Mouse (Mus musculus): ENCODE measurements around the gene Rexo5. TPM values are rescaled to one million over a fixed set of nuclear protein-coding genes. Genes with fewer than 3 reads are reported as not detected.

Gene Rexo5
- polyA plus RNA-seq, 1 experiment from 2014 or later, result 9.9 TPM

DNA sequence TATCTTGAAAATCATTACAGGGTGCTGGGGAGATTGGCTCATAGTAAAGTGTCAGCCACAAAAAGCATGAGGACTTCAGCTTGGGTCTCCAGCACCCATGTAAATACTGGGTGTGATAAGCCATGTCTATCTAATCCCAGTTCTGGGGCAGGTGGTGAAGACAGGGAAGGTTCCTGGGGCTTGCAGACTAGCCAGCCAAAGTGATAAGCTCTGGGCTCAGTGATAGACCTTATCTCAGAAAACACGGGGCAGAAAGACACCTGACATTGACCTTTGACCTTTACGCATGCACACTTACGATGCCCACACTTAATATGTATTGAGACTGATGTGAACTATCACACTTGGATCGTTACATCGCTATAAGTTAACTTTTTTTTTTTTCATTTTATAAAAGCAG lies 70.7 kb downstream of the Rexo5 start:
- Histone ChIP-seq H3K4me1 (ENCODE audit: control insufficient read depth, insufficient read depth, low read depth, low read length) (peaks cover 9% of the 10 kb centered on the region), H3K9me3 (ENCODE audit: control insufficient read depth, low read length) (no peaks in the 10 kb centered on the region), H3K9ac (ENCODE audit: low read depth, low read length) (no peak overlapping the region), H3K4me3 (ENCODE audit: low read length) (no peak overlapping the region), H3K27me3 (replicated peaks; ENCODE audit: control insufficient read depth, insufficient read depth, low read length) (no peaks in the 10 kb centered on the region), H3K36me3 (ENCODE audit: control insufficient read depth, insufficient read depth, low read length) (0 out of 2 replicates have a peak, but pooled peaks cover under 1% of the 10 kb centered on the region), H3K4me2 (ENCODE audit: low read length) (no peak overlapping the region), H3K27ac (ENCODE audit: low read depth, low read length) (no peak overlapping the region)
- WGBS, result 91% methylated on average over 5 of the region's 5 CpGs
- ATAC-seq, result no peak

GRCm38 (mm10) chr7:119866136-119866535 lies 72.3 kb downstream of the Rexo5 start:
- Histone ChIP-seq H3K9ac (ENCODE audit: low read depth, low read length) (no peak overlapping the region), H3K27ac (ENCODE audit: low read depth, low read length) (no peak overlapping the region), H3K4me1 (ENCODE audit: control insufficient read depth, insufficient read depth, low read depth, low read length) (peaks cover 9% of the 10 kb centered on the region), H3K36me3 (ENCODE audit: control insufficient read depth, insufficient read depth, low read length) (no peaks in the 10 kb centered on the region), H3K9me3 (ENCODE audit: control insufficient read depth, low read length) (no peaks in the 10 kb centered on the region), H3K4me2 (ENCODE audit: low read length) (no peak overlapping the region), H3K27me3 (replicated peaks; ENCODE audit: control insufficient read depth, insufficient read depth, low read length) (no peaks in the 10 kb centered on the region), H3K4me3 (ENCODE audit: low read length) (no peak overlapping the region)
- no peak for ATAC-seq
- 73% methylated on average over 1 of the region's 1 CpGs for whole genome bisulfite sequencing

- Histone ChIP-seq H3K4me3 (ENCODE audit: low read length) (no peak overlapping the region), H3K4me2 (ENCODE audit: low read length) (no peak overlapping the region), H3K9me3 (ENCODE audit: control insufficient read depth, low read length) (no peaks in the 10 kb centered on the region), H3K27ac (ENCODE audit: low read depth, low read length) (no peak overlapping the region), H3K27me3 (replicated peaks; ENCODE audit: control insufficient read depth, insufficient read depth, low read length) (no peaks in the 10 kb centered on the region), H3K36me3 (ENCODE audit: control insufficient read depth, insufficient read depth, low read length) (no peaks in the 10 kb centered on the region), H3K9ac (ENCODE audit: low read depth, low read length) (no peak overlapping the region), H3K4me1 (ENCODE audit: control insufficient read depth, insufficient read depth, low read depth, low read length) (no peaks in the 10 kb centered on the region)
- 94% methylated on average over 4 of the region's 4 CpGs for WGBS
- ATAC-seq, result no peak
Observed at GRCm38 (mm10) chr7:119872204-119872603, 78.4 kb downstream of the Rexo5 start.

- Histone ChIP-seq H3K4me1 (ENCODE audit: control insufficient read depth, insufficient read depth, low read depth, low read length) (no peaks in the 10 kb centered on the region), H3K9me3 (ENCODE audit: control insufficient read depth, low read length) (no peaks in the 10 kb centered on the region), H3K36me3 (ENCODE audit: control insufficient read depth, insufficient read depth, low read length) (no peaks in the 10 kb centered on the region), H3K27me3 (replicated peaks; ENCODE audit: control insufficient read depth, insufficient read depth, low read length) (no peaks in the 10 kb centered on the region), H3K4me2 (ENCODE audit: low read length) (no peak overlapping the region), H3K4me3 (ENCODE audit: low read length) (no peak overlapping the region), H3K27ac (ENCODE audit: low read depth, low read length) (no peak overlapping the region), H3K9ac (ENCODE audit: low read depth, low read length) (no peak overlapping the region)
- WGBS, result 33% methylated on average over 2 of the region's 2 CpGs
- ATAC-seq, result no peak
Observed at GRCm38 (mm10) chr7:119873050-119873449, 79.2 kb downstream of the Rexo5 start.

DNA sequence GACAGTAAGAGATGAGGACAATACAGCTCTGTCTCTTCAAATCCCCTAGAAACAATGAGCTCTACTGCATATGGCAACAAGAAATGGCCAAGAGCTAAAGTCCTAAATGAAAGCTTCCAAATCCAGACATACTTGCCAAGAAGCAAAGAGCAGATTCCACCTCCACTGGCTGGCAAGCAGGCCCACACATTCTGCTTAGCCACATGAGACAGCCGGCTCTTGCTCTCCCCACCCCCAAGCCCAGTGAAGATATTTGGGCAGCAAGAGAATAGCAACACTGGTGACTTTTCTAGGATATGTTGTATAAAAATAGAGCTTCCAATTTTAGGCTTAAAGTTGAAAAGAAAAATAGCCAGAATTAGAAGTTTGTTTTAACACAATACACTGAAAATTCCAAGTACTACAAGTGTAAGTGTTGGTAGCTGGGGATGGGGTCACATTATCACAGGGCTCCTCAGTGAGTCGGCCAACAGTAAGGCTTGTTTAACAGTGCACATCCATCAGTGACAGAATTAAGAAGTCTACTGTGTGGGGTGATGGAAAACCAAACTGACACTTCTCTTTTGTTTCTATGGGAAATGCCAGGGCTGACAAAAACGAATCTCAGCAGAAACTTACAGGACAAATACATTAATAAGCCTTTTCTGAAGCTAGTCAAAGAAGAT lies 82.1 kb downstream of the Rexo5 start:
- H3K9ac ChIP-seq (ENCODE audit: low read depth, low read length), result no peak overlapping the region
- no peaks in the 10 kb centered on the region for H3K4me1 ChIP-seq (ENCODE audit: control insufficient read depth, insufficient read depth, low read depth, low read length)
- no peaks in the 10 kb centered on the region for H3K9me3 ChIP-seq (ENCODE audit: control insufficient read depth, low read length)
- H3K4me3 ChIP-seq (ENCODE audit: low read length), result no peak overlapping the region
- H3K27me3 ChIP-seq (replicated peaks; ENCODE audit: control insufficient read depth, insufficient read depth, low read length), result no peaks in the 10 kb centered on the region
- H3K4me2 ChIP-seq (ENCODE audit: low read length), result no peak overlapping the region
- H3K27ac ChIP-seq (ENCODE audit: low read depth, low read length), result no peak overlapping the region
- no peaks in the 10 kb centered on the region for H3K36me3 ChIP-seq (ENCODE audit: control insufficient read depth, insufficient read depth, low read length)
- 49% methylated on average over 3 of the region's 3 CpGs for WGBS
- ATAC-seq, result peak; percentile 64

DNA sequence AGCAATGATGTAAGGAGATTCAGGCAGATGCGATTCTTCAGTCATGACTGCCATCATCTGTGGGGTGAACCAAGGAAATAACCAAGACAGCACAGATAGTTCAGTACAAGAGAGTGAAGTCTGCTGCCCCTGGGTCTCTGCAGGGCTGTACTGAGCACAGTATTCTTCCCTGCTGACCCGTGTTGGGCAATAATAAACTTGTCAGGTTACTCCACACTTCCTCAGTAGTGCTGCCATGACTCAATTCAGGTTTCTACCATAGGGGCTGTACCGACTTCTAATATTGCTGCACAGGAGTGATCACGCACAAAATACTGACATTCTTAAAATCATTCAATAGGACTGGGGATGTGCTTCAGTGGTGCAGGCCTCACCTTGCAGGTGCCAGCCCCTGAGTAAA lies 85.4 kb downstream of the Rexo5 start:
- Histone ChIP-seq H3K4me2 (ENCODE audit: low read length) (no peak overlapping the region), H3K27me3 (replicated peaks; ENCODE audit: control insufficient read depth, insufficient read depth, low read length) (no peaks in the 10 kb centered on the region), H3K27ac (ENCODE audit: low read depth, low read length) (no peak overlapping the region), H3K9me3 (ENCODE audit: control insufficient read depth, low read length) (no peaks in the 10 kb centered on the region), H3K4me1 (ENCODE audit: control insufficient read depth, insufficient read depth, low read depth, low read length) (no peaks in the 10 kb centered on the region), H3K9ac (ENCODE audit: low read depth, low read length) (no peak overlapping the region), H3K36me3 (ENCODE audit: control insufficient read depth, insufficient read depth, low read length) (no peaks in the 10 kb centered on the region), H3K4me3 (ENCODE audit: low read length) (no peak overlapping the region)
- no peak for ATAC-seq
- WGBS, result 97% methylated on average over 4 of the region's 4 CpGs

DNA sequence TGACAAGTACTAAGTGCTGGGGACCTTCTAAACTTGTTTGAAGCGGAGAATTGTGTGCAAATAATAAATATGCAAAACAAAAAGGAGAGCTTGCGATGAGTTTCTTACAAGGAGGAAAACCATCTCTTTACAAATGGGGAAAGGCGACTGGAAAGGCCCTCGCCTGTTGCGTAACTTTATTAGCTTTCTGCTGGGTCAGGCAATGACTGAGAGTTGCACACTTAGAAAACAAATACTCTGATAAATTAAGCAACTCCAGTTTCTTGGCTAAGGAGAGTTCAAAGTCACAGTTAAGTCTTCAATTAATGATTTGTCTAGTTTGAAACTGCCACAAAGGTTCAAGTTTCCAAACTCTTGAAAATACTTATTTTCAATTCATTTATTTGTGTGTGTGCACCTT lies 86.5 kb downstream of the Rexo5 start:
- no peak overlapping the region for H3K4me2 ChIP-seq (ENCODE audit: low read length)
- no peaks in the 10 kb centered on the region for H3K4me1 ChIP-seq (ENCODE audit: control insufficient read depth, insufficient read depth, low read depth, low read length)
- ATAC-seq, result no peak
- no peaks in the 10 kb centered on the region for H3K36me3 ChIP-seq (ENCODE audit: control insufficient read depth, insufficient read depth, low read length)
- no peak overlapping the region for H3K27ac ChIP-seq (ENCODE audit: low read depth, low read length)
- H3K4me3 ChIP-seq (ENCODE audit: low read length), result no peak overlapping the region
- 89% methylated on average over 5 of the region's 5 CpGs for WGBS
- no peak overlapping the region for H3K9ac ChIP-seq (ENCODE audit: low read depth, low read length)
- no peaks in the 10 kb centered on the region for H3K27me3 ChIP-seq (replicated peaks; ENCODE audit: control insufficient read depth, insufficient read depth, low read length)
- H3K9me3 ChIP-seq (ENCODE audit: control insufficient read depth, low read length), result no peaks in the 10 kb centered on the region

DNA sequence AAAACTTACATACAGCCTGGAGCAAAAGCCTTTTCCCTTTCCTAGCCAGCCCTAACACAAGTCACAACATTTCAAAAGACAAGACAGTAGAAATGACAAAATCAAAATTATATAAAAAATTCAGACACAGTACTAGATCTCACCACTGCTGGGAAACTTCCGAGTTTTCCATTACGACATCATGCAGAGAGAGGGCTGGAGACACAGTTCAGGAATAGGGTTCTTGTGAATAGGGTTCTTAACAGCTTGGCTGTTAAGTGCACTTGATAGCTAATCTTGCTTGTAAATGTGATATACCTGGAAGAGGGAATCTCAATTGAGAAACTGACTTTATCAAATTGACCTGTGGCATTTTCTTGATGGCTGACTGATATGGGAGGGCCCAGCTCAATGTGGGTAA lies 87.4 kb downstream of the Rexo5 start:
- no peak overlapping the region for H3K4me3 ChIP-seq (ENCODE audit: low read length)
- ATAC-seq, result no peak
- WGBS, result 98% methylated on average over 2 of the region's 2 CpGs

GRCm38 (mm10) chr7:119887887-119888286 lies 94.1 kb downstream of the Rexo5 start:
- 87% methylated on average over 4 of the region's 4 CpGs for WGBS
- no peak overlapping the region for H3K4me3 ChIP-seq (ENCODE audit: low read length)
- H3K4me1 ChIP-seq (ENCODE audit: control insufficient read depth, insufficient read depth, low read depth, low read length), result no peaks in the 10 kb centered on the region; the same call in 1 of the 2 replicates
- no peak overlapping the region for H3K9ac ChIP-seq (ENCODE audit: low read depth, low read length)
- no peaks in the 10 kb centered on the region for H3K36me3 ChIP-seq (ENCODE audit: control insufficient read depth, insufficient read depth, low read length)
- no peaks in the 10 kb centered on the region for H3K27me3 ChIP-seq (replicated peaks; ENCODE audit: control insufficient read depth, insufficient read depth, low read length)
- no peaks in the 10 kb centered on the region for H3K9me3 ChIP-seq (ENCODE audit: control insufficient read depth, low read length)
- no peak overlapping the region for H3K4me2 ChIP-seq (ENCODE audit: low read length)
- no peak for ATAC-seq
- no peak overlapping the region for H3K27ac ChIP-seq (ENCODE audit: low read depth, low read length)

More for the DNA sequence above, 87.4 kb downstream of the Rexo5 start:
- H3K4me2 ChIP-seq (ENCODE audit: low read length), result no peak overlapping the region
- H3K9ac ChIP-seq (ENCODE audit: low read depth, low read length), result no peak overlapping the region
- H3K9me3 ChIP-seq (ENCODE audit: control insufficient read depth, low read length), result no peaks in the 10 kb centered on the region
- H3K27me3 ChIP-seq (replicated peaks; ENCODE audit: control insufficient read depth, insufficient read depth, low read length), result no peaks in the 10 kb centered on the region
- H3K4me1 ChIP-seq (ENCODE audit: control insufficient read depth, insufficient read depth, low read depth, low read length), result no peaks in the 10 kb centered on the region
- no peaks in the 10 kb centered on the region for H3K36me3 ChIP-seq (ENCODE audit: control insufficient read depth, insufficient read depth, low read length)
- H3K27ac ChIP-seq (ENCODE audit: low read depth, low read length), result no peak overlapping the region

Data from hindbrain, embryonic 16.5 days (tissue).